Mouse (Mus musculus): ENCODE measurements at regions not wholly inside any gene's neighbourhood (a gene's known extent, or its start where the extent isn't known, plus 50 kb on each side); places are given as distances from the start of the nearest gene placed in this dataset.

GRCm38 (mm10) chr4:152900049-152900448 lies 422.4 kb upstream of the Kcnab2 start:
- ATAC-seq (replicated peaks; ENCODE audit: insufficient number of reproducible peaks, low FRiP score, low TSS enrichment, poor library complexity, severe bottlenecking), result no peak

GRCm38 (mm10) chr4:152895076-152895475 lies 417.4 kb upstream of the Kcnab2 start:
- no peak for ATAC-seq (replicated peaks; ENCODE audit: insufficient number of reproducible peaks, low FRiP score, low TSS enrichment, poor library complexity, severe bottlenecking)

GRCm38 (mm10) chr4:152892997-152893396 lies 415.3 kb upstream of the Kcnab2 start:
- no peak for ATAC-seq (replicated peaks; ENCODE audit: insufficient number of reproducible peaks, low FRiP score, low TSS enrichment, poor library complexity, severe bottlenecking)

DNA sequence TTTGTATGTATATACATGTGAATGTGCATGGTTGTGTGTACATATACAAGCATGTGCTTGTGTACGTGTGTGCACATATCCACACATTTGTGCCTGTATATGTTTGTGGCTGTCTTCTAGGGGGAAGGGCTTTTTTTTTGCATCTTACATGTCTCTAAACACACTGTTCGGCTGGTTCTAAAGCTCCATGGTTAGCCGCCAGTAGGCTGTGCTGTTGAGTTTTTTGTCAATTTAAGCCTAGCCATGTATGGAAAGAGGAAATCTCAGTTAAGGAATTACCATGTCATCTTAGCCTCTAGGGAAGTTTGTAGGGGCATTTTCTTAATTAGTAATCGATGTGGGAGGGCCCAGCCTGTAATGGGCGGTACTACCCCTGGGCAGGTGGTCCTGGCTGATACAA lies 411.5 kb upstream of the Kcnab2 start:
- no peak for ATAC-seq (replicated peaks; ENCODE audit: insufficient number of reproducible peaks, low FRiP score, low TSS enrichment, poor library complexity, severe bottlenecking)

- no peak for ATAC-seq (replicated peaks; ENCODE audit: insufficient number of reproducible peaks, low FRiP score, low TSS enrichment, poor library complexity, severe bottlenecking)
Measured at GRCm38 (mm10) chr4:152888306-152888705, 410.6 kb upstream of the Kcnab2 start.

- ATAC-seq (replicated peaks; ENCODE audit: insufficient number of reproducible peaks, low FRiP score, low TSS enrichment, poor library complexity, severe bottlenecking), result no peak
Measured at GRCm38 (mm10) chr4:152886773-152887172, 409.1 kb upstream of the Kcnab2 start.

DNA sequence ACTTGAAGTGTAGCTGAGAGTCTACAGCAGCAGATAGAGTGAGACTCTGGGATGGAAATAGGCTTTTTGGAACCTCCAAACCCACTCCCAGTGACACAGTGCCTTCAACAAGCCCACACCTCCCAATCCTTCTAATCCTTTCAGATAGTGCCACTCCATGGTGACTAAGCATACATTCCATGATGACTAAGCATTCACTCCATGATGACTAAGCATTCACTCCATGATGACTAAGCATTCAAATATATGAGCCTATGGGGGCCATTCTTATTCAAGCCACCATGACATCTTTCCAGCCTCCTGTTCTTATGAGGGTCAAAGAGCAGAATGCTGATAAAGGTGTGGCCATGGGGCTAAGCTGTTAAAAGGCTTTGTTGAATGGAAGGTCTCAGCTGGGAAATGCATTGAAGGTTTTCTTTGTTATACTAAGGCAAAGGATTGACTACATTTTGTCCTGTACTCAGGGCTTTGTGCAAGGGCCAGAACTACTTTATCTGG lies 403.8 kb upstream of the Kcnab2 start:
- no peak for ATAC-seq (replicated peaks; ENCODE audit: insufficient number of reproducible peaks, low FRiP score, low TSS enrichment, poor library complexity, severe bottlenecking)

GRCm38 (mm10) chr4:152880368-152880767 lies 402.7 kb upstream of the Kcnab2 start:
- ATAC-seq (replicated peaks; ENCODE audit: insufficient number of reproducible peaks, low FRiP score, low TSS enrichment, poor library complexity, severe bottlenecking), result no peak

GRCm38 (mm10) chr4:152878941-152879340 lies 401.3 kb upstream of the Kcnab2 start:
- no peak for ATAC-seq (replicated peaks; ENCODE audit: insufficient number of reproducible peaks, low FRiP score, low TSS enrichment, poor library complexity, severe bottlenecking)

DNA sequence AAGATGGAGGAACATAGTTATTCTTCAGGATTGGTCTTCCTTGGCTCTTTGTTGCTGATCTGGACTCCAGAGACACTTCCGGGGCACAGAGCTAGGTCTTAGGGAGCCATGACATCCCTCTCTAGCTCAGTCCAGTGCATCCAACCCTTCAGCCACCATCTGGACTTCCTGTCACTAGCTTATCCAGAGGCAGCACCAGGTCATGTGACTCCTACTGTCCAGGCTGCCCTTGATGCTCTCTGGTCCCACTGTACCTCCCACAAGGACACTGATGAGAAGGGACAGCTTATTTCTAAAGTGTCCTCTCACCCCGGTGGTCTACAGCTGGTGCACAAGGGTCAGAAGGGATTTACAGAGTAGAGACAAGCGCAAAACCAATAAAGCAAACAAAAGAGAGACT lies 400.7 kb upstream of the Kcnab2 start:
- no peak for ATAC-seq (replicated peaks; ENCODE audit: insufficient number of reproducible peaks, low FRiP score, low TSS enrichment, poor library complexity, severe bottlenecking)

DNA sequence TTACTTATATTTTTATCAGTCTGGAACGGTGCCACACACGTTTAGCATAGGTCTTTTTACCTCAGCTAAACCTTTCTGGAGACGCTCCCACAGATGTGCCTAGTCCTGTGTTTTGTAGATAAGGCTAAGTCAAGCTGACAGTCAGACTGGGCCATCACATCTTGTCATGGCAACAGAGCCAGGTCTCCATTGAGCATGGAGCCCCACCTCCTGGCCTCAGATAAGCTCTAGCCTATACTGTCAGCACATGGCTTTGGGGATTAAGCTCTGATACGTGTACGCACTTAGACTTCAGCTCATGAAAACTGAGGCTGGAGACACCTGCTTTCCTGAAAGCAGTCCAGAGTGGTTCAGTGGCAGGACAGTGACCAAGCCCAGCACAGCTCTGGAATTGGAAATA lies 392.4 kb upstream of the Kcnab2 start:
- no peak for ATAC-seq (replicated peaks; ENCODE audit: insufficient number of reproducible peaks, low FRiP score, low TSS enrichment, poor library complexity, severe bottlenecking)

DNA sequence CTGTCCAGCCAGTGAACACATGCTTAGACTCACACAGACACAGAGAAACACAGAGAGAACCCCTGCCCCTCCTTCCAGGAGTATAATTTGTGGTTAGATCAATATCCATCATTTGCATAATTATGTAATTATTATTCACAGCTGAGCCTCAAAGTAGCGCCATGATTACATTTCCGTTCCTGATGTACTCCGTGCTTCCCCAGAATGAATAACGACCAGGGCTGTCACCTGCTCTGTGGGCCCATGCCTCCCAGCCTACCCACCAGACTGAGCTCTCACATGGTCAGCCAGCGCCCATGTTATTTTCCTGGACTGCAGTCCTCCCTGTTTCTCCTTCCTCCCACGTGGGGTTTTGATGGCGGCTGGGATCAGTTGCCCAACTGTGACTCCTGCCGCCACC lies 388.2 kb upstream of the Kcnab2 start:
- ATAC-seq (replicated peaks; ENCODE audit: insufficient number of reproducible peaks, low FRiP score, low TSS enrichment, poor library complexity, severe bottlenecking), result no peak

GRCm38 (mm10) chr4:152862818-152863614 lies 385.3 kb upstream of the Kcnab2 start:
- ATAC-seq (replicated peaks; ENCODE audit: insufficient number of reproducible peaks, low FRiP score, low TSS enrichment, poor library complexity, severe bottlenecking), result no peak

DNA sequence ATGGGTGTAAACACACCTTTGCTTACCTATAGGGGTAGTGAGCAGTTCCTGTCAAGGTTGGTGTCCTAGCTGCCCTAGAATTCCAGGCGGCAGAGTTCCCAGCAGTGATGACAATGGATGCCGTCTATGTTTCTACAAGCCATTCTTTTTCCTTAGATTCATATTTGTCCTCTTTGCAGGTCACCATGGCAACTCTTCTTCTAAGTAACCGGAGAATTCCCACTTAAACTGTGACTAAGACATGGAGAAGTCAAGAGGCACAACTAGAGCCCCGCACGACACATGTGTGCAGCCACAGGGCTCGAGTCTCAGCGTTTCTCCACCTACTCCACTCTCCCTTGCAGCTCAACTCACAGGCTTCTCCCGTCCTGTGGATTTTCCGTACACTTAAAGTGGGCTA lies 381.5 kb upstream of the Kcnab2 start:
- ATAC-seq (replicated peaks; ENCODE audit: insufficient number of reproducible peaks, low FRiP score, low TSS enrichment, poor library complexity, severe bottlenecking), result no peak

GRCm38 (mm10) chr4:152850147-152850546 lies 372.5 kb upstream of the Kcnab2 start:
- ATAC-seq (replicated peaks; ENCODE audit: insufficient number of reproducible peaks, low FRiP score, low TSS enrichment, poor library complexity, severe bottlenecking), result no peak

- no peak for ATAC-seq (replicated peaks; ENCODE audit: insufficient number of reproducible peaks, low FRiP score, low TSS enrichment, poor library complexity, severe bottlenecking)
Measured at GRCm38 (mm10) chr4:152836080-152836479, 358.4 kb upstream of the Kcnab2 start.

DNA sequence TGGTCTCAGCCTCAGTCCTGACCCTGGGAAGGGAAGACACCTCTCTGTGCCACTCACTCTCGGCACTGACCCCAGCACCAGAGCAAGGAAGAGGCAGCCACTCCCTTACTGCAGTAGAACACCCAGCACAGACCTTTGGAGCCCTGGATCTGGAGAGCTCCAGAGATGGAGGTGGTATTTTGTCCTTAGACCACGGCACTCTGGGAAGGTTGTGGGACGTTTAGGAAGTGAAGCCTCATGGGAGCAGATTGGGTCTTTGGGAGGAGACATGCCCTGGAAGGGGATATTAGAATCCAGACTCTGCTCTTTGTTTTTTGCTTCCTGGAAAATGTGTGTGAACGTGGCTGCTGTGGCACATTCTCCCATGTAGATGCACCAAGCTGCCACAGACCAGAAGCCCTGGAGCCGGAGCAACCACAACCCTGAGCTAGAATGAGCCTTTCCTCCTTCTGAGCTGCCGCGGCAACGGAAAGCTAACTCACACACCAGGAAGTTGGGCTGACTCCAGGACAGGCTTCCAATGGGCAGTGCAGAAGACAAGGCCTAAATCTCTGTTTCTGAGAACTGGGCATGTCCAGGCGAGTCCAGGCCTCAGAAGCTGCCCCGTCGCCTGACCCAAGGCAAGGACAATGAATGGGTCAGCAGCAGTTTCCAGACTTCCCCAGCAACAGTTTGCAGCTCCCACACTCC lies 356.9 kb upstream of the Kcnab2 start:
- ATAC-seq (replicated peaks; ENCODE audit: insufficient number of reproducible peaks, low FRiP score, low TSS enrichment, poor library complexity, severe bottlenecking), result no peak

GRCm38 (mm10) chr4:152833411-152834310 lies 356.0 kb upstream of the Kcnab2 start:
- no peak for ATAC-seq (replicated peaks; ENCODE audit: insufficient number of reproducible peaks, low FRiP score, low TSS enrichment, poor library complexity, severe bottlenecking)

DNA sequence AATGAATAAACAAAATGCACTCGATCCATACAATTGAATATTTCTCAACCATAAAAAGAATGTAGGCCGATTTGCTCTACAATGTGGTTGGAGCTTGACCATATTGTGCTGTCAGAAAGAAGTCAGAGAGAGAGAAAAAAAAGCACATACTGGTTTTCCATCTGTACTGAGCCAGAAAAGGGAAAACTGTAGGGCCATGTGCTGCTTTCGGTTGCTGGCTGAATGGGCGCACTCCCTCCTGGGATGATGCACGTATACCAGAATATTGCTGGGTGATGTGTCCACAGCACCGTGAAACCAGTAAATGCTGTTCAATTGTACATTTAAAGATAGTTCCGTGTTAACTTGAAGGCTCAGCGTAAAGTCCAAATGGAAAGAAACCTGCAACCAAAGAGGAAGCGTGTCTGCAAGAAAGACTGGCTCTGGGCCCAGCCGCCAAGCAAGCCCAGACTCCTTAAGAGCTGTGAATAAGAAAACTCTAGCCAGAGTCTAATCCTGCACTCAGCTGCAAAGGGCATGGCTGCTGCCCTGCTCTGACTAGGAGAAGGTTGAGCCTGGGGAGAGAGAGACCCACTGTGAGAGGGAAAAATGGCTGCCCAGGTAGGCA lies 355.2 kb upstream of the Kcnab2 start:
- ATAC-seq (replicated peaks; ENCODE audit: insufficient number of reproducible peaks, low FRiP score, low TSS enrichment, poor library complexity, severe bottlenecking), result no peak

Data from monocyte, adult 5-6 weeks (primary cell).